Mouse (Mus musculus): ENCODE results near the gene Ccdc14. TPM values are rescaled to one million over a fixed set of nuclear protein-coding genes. Genes with fewer than 3 reads are reported as not detected.

Gene Ccdc14
- polyA plus RNA-seq, 1 experiment from 2014 or later: 9.3 TPM

GRCm38 (mm10) chr16:34763959-34764591 lies 73.7 kb downstream of the Ccdc14 start:
- no peaks in the 10 kb centered on the region for H3K4me1 ChIP-seq
- H3K4me3 ChIP-seq: no peak overlapping the region
- 75% methylated on average over 9 of the region's 9 CpGs for WGBS
- no peaks in the 10 kb centered on the region for H3K27me3 ChIP-seq
- H3K27ac ChIP-seq: peak overlapping the region; percentile 64
- H3K4me2 ChIP-seq: no peak overlapping the region
- ATAC-seq (ENCODE audit: borderline replicate concordance, extremely low read depth, low FRiP score, low TSS enrichment): no peak
- no peaks in the 10 kb centered on the region; the same call in 1 of the 2 replicates for H3K36me3 ChIP-seq
- no peaks in the 10 kb centered on the region for H3K9me3 ChIP-seq
- no peak overlapping the region for H3K9ac ChIP-seq

GRCm38 (mm10) chr16:34765666-34766065 lies 75.2 kb downstream of the Ccdc14 start:
- Histone ChIP-seq H3K4me1 (no peaks in the 10 kb centered on the region), H3K4me2 (no peak overlapping the region), H3K4me3 (no peak overlapping the region), H3K27me3 (no peaks in the 10 kb centered on the region), H3K27ac (no peak overlapping the region), H3K9me3 (no peaks in the 10 kb centered on the region), H3K36me3 (no peaks in the 10 kb centered on the region; the same call in 1 of the 2 replicates), H3K9ac (no peak overlapping the region)
- ATAC-seq (ENCODE audit: borderline replicate concordance, extremely low read depth, low FRiP score, low TSS enrichment): no peak
- 77% methylated on average over 1 of the region's 1 CpGs for WGBS

- H3K27ac ChIP-seq: no peak overlapping the region
- H3K4me2 ChIP-seq: no peak overlapping the region
- 96% methylated on average over 1 of the region's 1 CpGs for WGBS
- H3K36me3 ChIP-seq: no peaks in the 10 kb centered on the region; the same call in 1 of the 2 replicates
- no peak overlapping the region for H3K9ac ChIP-seq
- no peaks in the 10 kb centered on the region for H3K27me3 ChIP-seq
- H3K4me3 ChIP-seq: no peak overlapping the region
- H3K9me3 ChIP-seq: no peaks in the 10 kb centered on the region
- H3K4me1 ChIP-seq: no peaks in the 10 kb centered on the region
- no peak for ATAC-seq (ENCODE audit: borderline replicate concordance, extremely low read depth, low FRiP score, low TSS enrichment)
These were observed 75.8 kb downstream of the Ccdc14 start for GRCm38 (mm10) chr16:34766193-34766592.

GRCm38 (mm10) chr16:34767443-34767842 lies 77.0 kb downstream of the Ccdc14 start:
- WGBS: 86% methylated on average over 2 of the region's 2 CpGs
- Histone ChIP-seq H3K4me3 (no peak overlapping the region), H3K9ac (no peak overlapping the region), H3K27me3 (no peaks in the 10 kb centered on the region), H3K4me2 (no peak overlapping the region), H3K9me3 (no peaks in the 10 kb centered on the region), H3K36me3 (no peaks in the 10 kb centered on the region; the same call in 1 of the 2 replicates), H3K27ac (no peak overlapping the region), H3K4me1 (no peaks in the 10 kb centered on the region)
- no peak for ATAC-seq (ENCODE audit: borderline replicate concordance, extremely low read depth, low FRiP score, low TSS enrichment)

GRCm38 (mm10) chr16:34768436-34768835 lies 78.0 kb downstream of the Ccdc14 start:
- Histone ChIP-seq H3K4me3 (no peak overlapping the region), H3K9ac (no peak overlapping the region), H3K4me1 (no peaks in the 10 kb centered on the region), H3K9me3 (no peaks in the 10 kb centered on the region), H3K36me3 (no peaks in the 10 kb centered on the region; the same call in 1 of the 2 replicates), H3K4me2 (no peak overlapping the region), H3K27me3 (no peaks in the 10 kb centered on the region), H3K27ac (no peak overlapping the region)
- ATAC-seq (ENCODE audit: borderline replicate concordance, extremely low read depth, low FRiP score, low TSS enrichment): no peak
- WGBS: 57% methylated on average over 4 of the region's 4 CpGs

- Histone ChIP-seq H3K27me3 (no peaks in the 10 kb centered on the region), H3K9ac (no peak overlapping the region), H3K4me1 (no peaks in the 10 kb centered on the region), H3K36me3 (no peaks in the 10 kb centered on the region; the same call in 1 of the 2 replicates), H3K4me3 (no peak overlapping the region), H3K9me3 (no peaks in the 10 kb centered on the region), H3K27ac (no peak overlapping the region), H3K4me2 (no peak overlapping the region)
- 82% methylated on average over 4 of the region's 4 CpGs for WGBS
- ATAC-seq (ENCODE audit: borderline replicate concordance, extremely low read depth, low FRiP score, low TSS enrichment): no peak
These were observed 79.7 kb downstream of the Ccdc14 start for GRCm38 (mm10) chr16:34770127-34770526.

GRCm38 (mm10) chr16:34772445-34773032 lies 82.1 kb downstream of the Ccdc14 start:
- H3K9ac ChIP-seq: no peak overlapping the region
- no peaks in the 10 kb centered on the region for H3K4me1 ChIP-seq
- ATAC-seq (ENCODE audit: borderline replicate concordance, extremely low read depth, low FRiP score, low TSS enrichment): no peak
- H3K36me3 ChIP-seq: no peaks in the 10 kb centered on the region
- no peaks in the 10 kb centered on the region for H3K9me3 ChIP-seq
- 83% methylated on average over 4 of the region's 4 CpGs for WGBS
- no peak overlapping the region for H3K4me2 ChIP-seq
- no peak overlapping the region for H3K27ac ChIP-seq
- H3K4me3 ChIP-seq: no peak overlapping the region
- no peaks in the 10 kb centered on the region for H3K27me3 ChIP-seq

Other genes starting within 250 kb of the Ccdc14 start
- gene Kalrn, start 117.1 kb upstream of the Ccdc14 start, polyA plus RNA-seq (2015; fragmentation: Nextera tagmentation; extraction: Ambion mirVana): 14.4 and 14.6 TPM in 2 replicates
- gene Ropn1, start 40.7 kb upstream of the Ccdc14 start, polyA plus RNA-seq (2015; fragmentation: Nextera tagmentation; extraction: Ambion mirVana): not detected in 2 replicates
- gene Mylk, start 54.6 kb downstream of the Ccdc14 start, polyA plus RNA-seq (2015; fragmentation: Nextera tagmentation; extraction: Ambion mirVana): 147 and 158 TPM in 2 replicates

Data from lung, embryonic 15.5 days (tissue).